Mouse (Mus musculus) embryonic facial prominence, embryonic 14.5 days (tissue): Measurements from ENCODE around the gene Tmem213. TPM values are rescaled to one million over a fixed set of nuclear protein-coding genes. Genes with fewer than 3 reads are reported as not detected.

Source experiments
- ATAC-seq: fragments of 200-750 bp; cut with Nextera tagmentation; 2 replicates; pipeline ENCODE4 v1.8.0; 2017; ENCODE audit warnings: low read depth, moderate number of reproducible peaks, moderate TSS enrichment
- DNase-seq: peaks from one replicate; pipeline ENCODE4 v3.0.0-alpha.2; 2015; ENCODE audit warnings: low spot score
- H3K27ac ChIP-seq: fragments of 300-500 bp; sonication (generic); replicated peaks from 2 replicates; pipeline ENCODE4 v1.5.1; 2014; ENCODE audit warnings: low read depth, mild to moderate bottlenecking, low read length, moderate library complexity
- H3K27me3 ChIP-seq: fragments of 300-500 bp; sonication (generic); replicated peaks from 2 replicates; pipeline ENCODE4 v1.6.1; 2014; ENCODE audit warnings: low read length; ENCODE audit not compliant: control insufficient read depth, insufficient read depth
- H3K36me3 ChIP-seq: fragments of 300-500 bp; sonication (generic); 2 replicates; pipeline ENCODE4 v1.6.1; 2014; ENCODE audit warnings: low read length, mixed read lengths; ENCODE audit not compliant: control insufficient read depth, insufficient read depth
- H3K4me1 ChIP-seq: fragments of 300-500 bp; sonication (generic); 2 replicates; pipeline ENCODE4 v1.6.1; 2014; ENCODE audit warnings: antibody characterized with exemption, low read length; ENCODE audit not compliant: control insufficient read depth, insufficient read depth
- H3K4me2 ChIP-seq: fragments of 300-500 bp; sonication (generic); 2 replicates; pipeline ENCODE4 v1.6.1; 2014; ENCODE audit warnings: low read depth, mild to moderate bottlenecking, low read length, moderate library complexity, mixed read lengths
- H3K4me3 ChIP-seq: fragments of 300-500 bp; sonication (generic); 2 replicates; pipeline ENCODE4 v1.5.1; 2014; ENCODE audit warnings: low read depth, mild to moderate bottlenecking, low read length
- H3K9ac ChIP-seq: fragments of 300-500 bp; sonication (generic); 2 replicates; pipeline ENCODE4 v1.6.1; 2014; ENCODE audit warnings: low read depth, mild to moderate bottlenecking, low read length, moderate library complexity, mixed read lengths
- H3K9me3 ChIP-seq: fragments of 300-500 bp; sonication (generic); 2 replicates; pipeline ENCODE4 v1.6.1; 2016; ENCODE audit warnings: low read length; ENCODE audit not compliant: control insufficient read depth
- WGBS: fragments of 180-500 bp; shearing (Covaris S2); extraction: QIAGEN DNeasy Blood & Tissue Kit; methylation state at CpG from one replicate; pipeline ENCODE4 v1.1.7; 2014; 5-methylcytosine and 5-hydroxymethylcytosine counted together
- polyA plus RNA-seq: library from polyadenylated mRNA; unstranded; fragments of >200 nt; fragmentation: Nextera tagmentation; extraction: Ambion mirVana; gene quantifications from 2 replicates; pipeline ENCODE4 v1.2.1, GENCODE M21; 2014

Gene Tmem213
- polyA plus RNA-seq, 1 experiment from 2014 or later = 3.2 TPM

DNA sequence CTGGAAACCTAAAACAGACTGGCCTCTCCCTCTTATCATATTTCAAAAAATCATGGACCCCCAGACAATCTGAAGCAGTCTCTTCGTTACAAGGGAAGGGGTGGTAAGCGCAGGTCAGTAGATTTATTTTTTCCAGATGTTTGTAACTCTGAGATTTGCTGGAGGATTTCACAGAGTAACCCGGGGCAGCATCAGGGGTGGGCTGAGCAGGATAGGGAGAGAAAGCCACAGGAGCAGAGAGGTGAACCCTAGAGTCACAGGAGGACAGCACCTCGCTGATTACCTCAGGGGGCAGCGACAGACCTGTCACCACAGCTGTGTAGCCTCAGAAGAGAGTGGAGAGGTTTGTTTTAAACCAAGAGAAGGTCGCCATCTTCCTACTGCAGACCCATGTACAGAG is 56.3 kb downstream of the Tmem213 start:
- DNase-seq (no peak), ATAC-seq (peak; percentile 41; the same call in 1 of the 2 replicates)
- Histone ChIP-seq H3K4me3 (no peak overlapping the region), H3K4me2 (no peak overlapping the region), H3K27ac (peak overlapping the region; percentile 70), H3K4me1 (peaks cover 10% of the 10 kb centered on the region), H3K36me3 (peaks cover 36% of the 10 kb centered on the region), H3K9ac (no peak overlapping the region), H3K27me3 (no peaks in the 10 kb centered on the region), H3K9me3 (0 out of 2 replicates have a peak, but pooled peaks cover under 1% of the 10 kb centered on the region)
- 27% methylated on average over 6 of the region's 6 CpGs for WGBS

Other genes with a start within 250 kb of the Tmem213 start
- 15.8 and 18.1 TPM in 2 replicates for gene Trim24, start 238.4 kb upstream of the Tmem213 start, polyA plus RNA-seq
- gene Svopl, start 62.3 kb upstream of the Tmem213 start, polyA plus RNA-seq = 3.8 and 6.0 TPM in 2 replicates
- gene Atp6v0a4, start 15.3 kb downstream of the Tmem213 start, polyA plus RNA-seq = 0.97 and 3.1 TPM in 2 replicates
- gene D630045J12Rik, start 144.8 kb downstream of the Tmem213 start, polyA plus RNA-seq = 6.0 and 6.2 TPM in 2 replicates
- gene Zc3hav1l, start 190.0 kb downstream of the Tmem213 start, polyA plus RNA-seq = 10.6 and 12.3 TPM in 2 replicates
- gene Zc3hav1, start 245.3 kb downstream of the Tmem213 start, polyA plus RNA-seq = 3.9 and 4.7 TPM in 2 replicates